Mouse (Mus musculus) CH12F3 (cell line): ENCODE measurements around the gene Pvalb.

Experiments
- in situ Hi-C: fragments of 300-500 bp; cut with MboI; formaldehyde crosslinking; loops from 2 replicates; pipeline ENCODE4 v1.14.3; 2020; ENCODE audit warnings: low sequenced_read_pairs

Pvalb gene

DNA sequence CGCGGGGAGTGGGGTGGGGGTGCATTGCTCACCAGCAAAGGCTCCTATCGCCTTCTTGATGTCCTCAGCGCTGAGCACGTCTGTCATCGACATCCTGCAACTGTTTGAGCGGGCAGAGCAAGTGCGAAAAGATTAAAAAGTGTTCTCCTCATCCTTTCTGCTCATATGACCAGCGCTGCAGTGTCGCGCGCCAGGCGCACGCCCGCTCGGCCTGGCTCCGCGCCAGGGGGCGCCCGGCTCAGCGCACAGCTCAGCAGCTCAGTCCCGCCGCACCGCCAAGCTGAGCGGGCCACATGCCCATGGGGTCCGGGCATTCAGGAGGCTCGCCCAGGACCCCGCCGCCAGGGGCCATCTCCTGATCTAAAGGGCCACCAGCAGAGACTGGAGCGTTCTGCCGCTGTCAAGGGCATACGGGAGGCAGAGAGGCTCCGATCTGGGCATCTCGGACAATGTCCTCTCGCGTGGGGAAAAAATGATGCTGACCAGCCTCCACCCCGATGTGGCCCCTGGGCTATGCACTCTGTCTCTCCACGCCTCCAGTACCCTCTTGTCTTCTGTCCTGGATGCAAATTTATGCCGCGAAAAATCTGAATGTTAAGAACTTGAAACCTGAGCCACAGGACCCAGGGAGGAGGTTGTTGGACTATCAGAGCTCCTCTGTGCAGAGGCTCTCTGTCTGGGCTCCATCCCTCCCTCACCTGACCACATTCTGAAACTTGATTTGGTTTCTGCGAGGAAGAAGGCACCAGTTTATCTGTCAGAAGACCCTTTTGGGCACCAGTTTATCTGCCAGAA lies 1.9 kb downstream of the Pvalb start:
- in situ Hi-C loops, result no loop called here

DNA sequence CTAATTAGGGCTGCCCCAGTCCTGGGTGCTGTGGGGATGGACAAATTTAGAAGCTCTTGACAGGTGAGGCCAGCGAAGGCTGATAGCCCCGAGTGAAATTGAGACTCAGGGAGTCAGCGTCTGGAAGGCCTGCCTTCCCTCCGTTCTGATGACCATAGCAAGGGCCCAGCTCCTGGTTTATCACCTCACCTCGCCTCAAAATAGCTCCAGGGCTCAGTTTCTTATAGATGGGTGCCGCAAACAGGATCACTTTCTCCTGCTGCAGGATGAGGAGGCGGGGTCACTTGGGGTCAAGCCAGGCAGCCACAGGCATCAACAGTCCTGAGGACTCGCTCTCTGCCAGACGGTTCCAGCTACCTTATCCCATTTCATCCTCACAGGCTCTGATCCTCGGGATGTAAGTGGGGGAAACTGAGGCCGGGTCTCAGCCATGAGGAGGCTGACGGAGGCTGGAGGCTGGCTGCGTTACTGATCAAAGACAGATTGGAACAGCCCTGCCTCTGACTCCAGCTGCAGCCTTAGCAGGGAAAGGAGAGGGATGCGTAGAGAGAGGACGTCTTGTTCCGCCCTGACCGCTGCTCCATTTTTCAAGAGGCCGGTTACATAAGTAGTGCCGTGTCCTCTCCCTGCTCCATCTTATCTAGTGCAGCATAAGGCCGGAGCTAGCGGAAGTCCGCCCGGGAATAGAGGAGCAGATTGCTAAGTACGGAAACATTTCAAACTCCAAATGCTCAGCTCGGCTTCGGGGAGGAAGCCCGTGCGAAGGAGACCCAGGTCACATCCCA lies 10.9 kb downstream of the Pvalb start:
- in situ Hi-C loops, result loop anchor here (25.0 kb wide), 1 partner anchor 342 kb away; the partner anchor contains the start of genes C1qtnf6 and Sstr3

DNA sequence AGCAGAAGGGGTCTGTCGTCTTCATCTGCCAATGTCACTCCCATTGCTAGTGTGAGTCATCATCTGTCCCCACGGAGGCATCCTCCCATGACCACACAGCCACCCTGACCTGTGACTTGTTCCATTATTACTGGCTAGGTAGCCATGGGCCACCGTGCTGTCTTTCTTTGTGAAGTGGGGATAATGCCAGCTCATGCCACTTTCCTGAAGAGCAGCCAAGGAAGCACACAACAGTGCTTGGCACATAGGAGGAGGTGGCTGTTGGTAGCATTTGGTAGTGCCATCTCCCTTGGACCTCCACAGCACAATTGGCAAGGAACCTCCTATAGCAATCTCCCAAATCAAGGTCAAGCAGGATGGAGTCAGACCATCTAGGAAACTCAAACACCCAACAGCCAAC lies 11.9 kb downstream of the Pvalb start:
- in situ Hi-C loops, result loop anchor here (25.0 kb wide), 1 partner anchor 343 kb away; the partner anchor contains the start of genes C1qtnf6 and Sstr3

DNA sequence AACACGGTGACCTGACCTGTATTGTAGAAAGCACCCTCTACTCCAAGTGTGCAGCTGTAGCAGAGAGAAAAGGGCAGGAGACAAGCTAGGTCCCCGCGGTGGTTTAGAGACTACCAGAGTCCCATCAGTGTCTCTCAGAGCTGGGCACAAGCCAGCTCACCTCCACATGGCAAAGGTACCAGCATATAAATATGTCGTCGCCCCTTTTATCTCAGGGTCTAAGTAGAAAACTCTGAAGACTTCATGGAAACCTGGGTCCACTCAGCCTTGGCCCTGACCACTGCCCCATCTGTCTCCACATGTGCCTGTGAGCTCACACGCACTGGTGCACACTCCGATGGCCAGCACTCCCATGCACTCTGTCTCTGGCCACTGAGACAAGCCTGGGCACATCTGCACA lies 16.6 kb downstream of the Pvalb start:
- in situ Hi-C loops, result loop anchor here (10.0 to 25.0 kb wide), 3 partner anchors 145 to 348 kb away; partner anchors contain the start of genes C1qtnf6 and Sstr3

DNA sequence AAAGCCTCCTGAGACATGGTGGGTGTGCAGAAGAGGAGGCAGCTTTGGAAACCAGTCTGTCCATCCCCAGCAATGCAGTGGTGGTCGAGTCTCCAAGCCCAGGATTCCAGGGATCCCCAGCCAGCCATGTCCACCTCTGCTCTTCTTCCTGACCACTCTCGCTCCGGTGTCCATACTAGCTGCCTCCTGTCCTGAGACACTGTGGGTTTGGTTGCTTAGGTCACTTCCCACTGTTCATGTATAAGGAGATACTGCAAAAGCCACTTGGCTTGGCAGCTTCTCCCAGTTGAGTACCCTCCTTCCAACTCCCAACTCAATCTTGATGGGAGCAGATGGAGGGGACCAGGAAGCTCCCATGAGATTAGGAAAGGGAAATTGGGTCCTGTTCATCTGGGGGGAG lies 17.7 kb downstream of the Pvalb start:
- in situ Hi-C loops, result loop anchor here (10.0 to 25.0 kb wide), 3 partner anchors 146 to 349 kb away; partner anchors contain the start of genes C1qtnf6 and Sstr3

DNA sequence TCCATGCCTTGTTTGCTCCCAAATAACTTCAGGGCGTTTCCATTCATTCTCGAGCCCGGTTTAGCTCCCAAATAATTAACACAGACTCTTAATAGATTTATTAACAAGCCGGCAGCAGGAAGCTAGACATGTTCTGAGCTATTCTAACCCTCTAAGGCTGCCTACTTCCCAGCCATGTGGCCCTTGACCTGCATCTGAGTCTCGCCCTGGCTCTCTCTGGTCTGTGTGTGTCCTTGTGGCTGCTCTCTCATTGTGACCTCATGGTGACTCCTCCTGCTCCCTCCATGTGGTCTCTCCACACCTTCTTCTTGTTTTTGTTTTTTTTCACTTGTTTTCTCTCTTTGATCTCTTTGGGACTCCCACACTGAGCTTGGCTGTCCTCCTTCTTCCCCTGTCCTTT lies 19.3 kb downstream of the Pvalb start:
- in situ Hi-C loops, result loop anchor here (10.0 to 25.0 kb wide), 3 partner anchors 148 to 350 kb away; partner anchors contain the start of genes C1qtnf6 and Sstr3

DNA sequence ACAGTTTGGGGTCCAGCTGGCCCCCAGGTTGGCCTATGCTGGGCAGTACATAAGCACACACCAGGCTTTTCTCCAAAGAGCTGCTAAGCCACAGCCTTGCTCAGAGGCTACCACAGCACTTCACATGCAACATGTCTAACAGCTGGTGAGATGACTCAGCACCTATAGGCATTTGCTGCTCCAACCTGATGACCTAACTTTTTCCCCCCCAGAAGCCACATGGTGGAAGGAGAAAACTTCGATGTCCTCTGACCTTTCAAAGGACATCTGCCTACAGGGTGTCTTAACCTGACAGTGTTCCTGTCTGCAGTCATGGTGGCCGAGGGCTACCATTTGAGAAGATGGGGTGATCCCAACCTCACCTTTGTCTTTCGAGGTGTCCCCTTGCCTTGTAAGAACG lies 20.6 kb downstream of the Pvalb start:
- in situ Hi-C loops, result loop anchor here (10.0 to 25.0 kb wide), 3 partner anchors 149 to 352 kb away; partner anchors contain the start of genes C1qtnf6 and Sstr3

DNA sequence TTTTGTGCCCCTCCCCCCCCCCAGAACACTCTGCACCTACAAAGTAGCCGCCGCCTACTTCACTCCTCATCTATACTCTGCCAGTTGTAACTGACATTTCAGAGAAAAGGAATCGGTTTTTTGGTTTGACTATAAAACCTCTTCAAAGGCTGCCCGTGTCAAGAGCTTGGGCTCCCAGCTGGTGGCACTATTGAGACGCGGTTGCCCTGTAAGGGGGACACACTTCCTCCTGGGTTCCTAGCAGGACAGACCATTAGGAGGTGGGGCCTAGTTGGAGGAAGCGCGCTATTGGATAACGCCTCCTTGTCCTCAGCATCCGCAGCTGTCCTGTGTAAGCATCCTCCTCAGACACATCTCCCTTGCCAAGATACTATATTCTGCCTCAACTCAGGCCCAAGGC lies 21.3 kb downstream of the Pvalb start:
- in situ Hi-C loops, result loop anchor here (10.0 to 25.0 kb wide), 3 partner anchors 150 to 352 kb away; partner anchors contain the start of genes C1qtnf6 and Sstr3

DNA sequence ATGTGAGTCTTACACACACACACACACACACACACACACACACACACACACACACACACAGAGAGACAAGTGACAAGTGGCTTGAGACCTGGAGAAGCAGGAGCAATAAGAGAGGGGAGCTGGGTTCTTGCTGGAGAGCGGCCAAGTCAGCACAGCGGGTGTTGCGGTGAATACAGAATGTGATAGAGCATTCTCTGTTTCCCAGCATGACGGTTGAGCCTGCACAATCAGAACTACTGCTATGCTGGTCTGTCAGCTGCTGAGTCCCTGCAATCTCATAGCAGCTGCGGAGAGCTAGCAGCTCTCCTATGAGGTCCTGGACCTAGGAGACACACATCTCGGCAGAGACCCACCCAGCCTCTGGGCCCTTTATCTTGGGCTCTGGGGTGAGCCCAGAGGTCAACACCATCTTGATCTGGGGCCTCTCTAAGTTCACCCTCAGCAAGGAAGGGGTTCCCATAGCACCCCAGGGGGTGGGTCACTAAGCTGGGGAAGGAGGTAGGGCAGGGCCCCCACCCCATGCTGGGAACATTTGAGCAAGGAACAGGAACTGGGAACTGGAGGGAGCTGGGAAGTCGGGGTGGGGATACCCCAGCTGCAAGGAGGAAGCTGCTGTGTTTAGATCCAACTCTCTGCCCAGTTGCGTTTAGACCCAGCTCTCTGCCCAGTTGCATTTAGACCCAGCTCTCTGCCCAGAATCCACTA lies 24.3 kb downstream of the Pvalb start:
- in situ Hi-C loops, result loop anchor here (10.0 to 25.0 kb wide), 3 partner anchors 153 to 355 kb away; partner anchors contain the start of genes C1qtnf6 and Sstr3

DNA sequence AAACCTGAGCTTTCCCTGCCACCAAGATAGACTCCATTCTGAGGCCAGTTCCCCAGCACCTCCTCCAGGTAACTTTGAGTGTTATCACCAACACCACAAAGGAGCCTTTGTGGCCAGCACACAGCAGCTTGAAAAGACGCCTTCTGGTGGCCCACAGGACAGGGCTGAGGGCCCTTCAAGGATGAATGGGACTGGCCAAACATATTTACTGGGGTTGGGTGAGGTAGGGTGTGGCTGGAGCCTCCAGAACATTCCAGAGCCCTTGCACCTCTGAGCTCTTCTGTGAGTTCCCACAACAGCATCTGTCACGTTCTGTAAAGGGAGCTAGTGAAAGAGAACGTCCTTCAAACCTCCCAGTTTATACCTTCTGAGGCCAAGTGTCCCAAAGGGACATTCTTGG lies 26.4 kb downstream of the Pvalb start:
- in situ Hi-C loops, result loop anchor here (10.0 to 25.0 kb wide), 3 partner anchors 155 to 358 kb away; partner anchors contain the start of genes C1qtnf6 and Sstr3

DNA sequence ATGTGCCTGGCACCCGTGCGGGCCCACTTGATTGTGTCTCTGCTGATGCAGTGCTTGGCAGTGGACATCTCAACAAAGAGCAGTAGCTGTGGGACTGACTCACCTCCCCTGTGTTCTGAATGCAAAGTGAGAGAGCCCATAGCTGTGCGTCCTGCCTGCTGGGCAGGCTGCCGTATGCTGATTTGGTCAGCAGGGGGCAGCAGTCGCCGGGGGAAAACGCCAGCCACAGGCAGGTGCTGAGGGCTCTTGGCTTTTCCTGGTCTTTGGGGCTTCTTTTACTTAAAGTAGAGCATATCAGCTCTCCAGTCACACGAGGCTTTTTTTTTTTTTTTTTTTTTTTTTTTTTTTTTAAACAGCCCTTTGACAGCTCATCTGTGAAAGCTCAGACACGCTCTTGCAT lies 27.8 kb downstream of the Pvalb start:
- in situ Hi-C loops, result loop anchor here (25.0 kb wide), 1 partner anchor 359 kb away; the partner anchor contains the start of genes C1qtnf6 and Sstr3

DNA sequence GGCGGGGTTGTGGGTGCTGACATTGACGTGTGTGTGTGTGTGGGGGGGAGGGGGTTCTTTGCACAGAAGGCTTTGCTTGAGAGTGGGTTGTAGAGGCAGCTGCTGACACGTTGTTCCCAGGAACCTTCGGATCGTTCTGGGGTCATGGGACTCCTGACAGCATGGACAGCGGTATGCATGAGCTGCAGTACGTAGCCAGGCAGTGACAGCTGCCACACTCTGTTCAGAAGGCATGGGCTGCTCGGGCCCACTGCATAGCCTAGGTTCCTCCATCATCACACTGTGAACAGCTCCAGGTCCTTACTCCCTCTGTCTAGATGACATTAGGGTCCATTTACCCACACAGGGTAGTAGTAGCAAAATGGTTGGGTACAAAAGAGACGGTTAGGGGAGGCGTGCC lies 28.9 kb downstream of the Pvalb start:
- in situ Hi-C loops, result loop anchor here (25.0 kb wide), 1 partner anchor 360 kb away; the partner anchor contains the start of genes C1qtnf6 and Sstr3

DNA sequence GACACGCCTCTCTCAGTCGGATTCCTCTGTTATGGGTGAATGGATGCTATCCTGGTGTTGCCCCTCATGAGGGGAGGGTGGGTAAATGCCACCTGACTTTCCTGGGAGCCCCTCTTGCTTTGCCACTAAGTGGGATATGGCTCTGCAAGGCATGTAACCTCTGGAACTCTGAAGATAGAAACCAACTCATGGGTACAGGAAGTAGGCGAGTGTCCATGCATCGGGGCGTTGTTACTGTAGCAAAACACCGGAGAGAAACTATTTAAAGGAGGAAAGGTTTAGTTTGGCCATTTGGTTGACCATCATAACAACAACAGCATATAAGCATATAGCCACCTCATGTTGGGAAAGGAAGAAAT lies 31.3 kb downstream of the Pvalb start:
- in situ Hi-C loops, result loop anchor here (25.0 kb wide), 1 partner anchor 362 kb away; the partner anchor contains the start of genes C1qtnf6 and Sstr3

DNA sequence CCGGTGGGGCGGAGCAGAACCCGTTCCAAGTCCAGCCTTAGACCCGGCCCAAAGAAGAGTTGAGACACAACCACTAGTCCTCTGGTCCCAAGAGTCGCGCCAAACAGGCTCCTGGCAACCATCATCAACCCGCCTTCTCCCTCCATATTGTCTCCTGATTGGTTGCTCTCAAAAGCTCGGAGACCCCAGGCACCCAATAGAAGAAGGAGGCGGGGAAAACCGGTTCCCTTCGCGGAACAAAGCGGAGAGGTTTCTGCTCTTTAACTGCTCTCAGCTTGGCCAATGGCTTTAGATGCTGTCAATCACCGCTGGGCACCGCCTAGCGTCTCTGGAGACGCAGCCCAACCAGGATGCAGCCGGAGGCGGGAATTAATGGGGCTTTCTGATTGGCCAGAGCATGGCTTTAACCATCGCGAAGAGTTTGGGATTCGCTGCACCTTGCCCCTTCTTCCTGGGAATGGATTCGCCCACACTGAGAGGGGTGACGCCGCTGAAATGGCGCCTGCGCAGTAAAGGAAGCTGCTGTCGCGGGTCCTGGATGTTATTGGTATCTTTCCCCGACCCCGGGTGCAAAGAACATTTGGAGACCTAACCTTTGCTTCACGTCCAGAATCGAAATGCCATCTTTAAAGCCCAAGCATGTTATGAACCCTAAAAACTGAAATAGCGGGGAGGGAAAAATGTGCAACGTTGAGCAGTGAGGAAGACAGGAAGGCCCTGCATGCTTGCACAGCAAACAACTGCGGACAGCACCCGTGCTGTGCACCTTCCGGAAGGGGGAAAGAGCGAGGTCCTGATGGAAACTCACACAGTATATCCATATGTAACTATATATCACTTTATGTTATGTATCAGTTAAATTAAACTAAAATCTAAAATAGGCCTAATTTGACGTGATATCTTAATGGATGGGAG lies 32.0 kb downstream of the Pvalb start, which contains the start of gene Ift27:
Gene Ift27, minus strand, starts transcription at position 136 of the 915 bp plus-strand sequence.
- in situ Hi-C loops, result no loop called here

DNA sequence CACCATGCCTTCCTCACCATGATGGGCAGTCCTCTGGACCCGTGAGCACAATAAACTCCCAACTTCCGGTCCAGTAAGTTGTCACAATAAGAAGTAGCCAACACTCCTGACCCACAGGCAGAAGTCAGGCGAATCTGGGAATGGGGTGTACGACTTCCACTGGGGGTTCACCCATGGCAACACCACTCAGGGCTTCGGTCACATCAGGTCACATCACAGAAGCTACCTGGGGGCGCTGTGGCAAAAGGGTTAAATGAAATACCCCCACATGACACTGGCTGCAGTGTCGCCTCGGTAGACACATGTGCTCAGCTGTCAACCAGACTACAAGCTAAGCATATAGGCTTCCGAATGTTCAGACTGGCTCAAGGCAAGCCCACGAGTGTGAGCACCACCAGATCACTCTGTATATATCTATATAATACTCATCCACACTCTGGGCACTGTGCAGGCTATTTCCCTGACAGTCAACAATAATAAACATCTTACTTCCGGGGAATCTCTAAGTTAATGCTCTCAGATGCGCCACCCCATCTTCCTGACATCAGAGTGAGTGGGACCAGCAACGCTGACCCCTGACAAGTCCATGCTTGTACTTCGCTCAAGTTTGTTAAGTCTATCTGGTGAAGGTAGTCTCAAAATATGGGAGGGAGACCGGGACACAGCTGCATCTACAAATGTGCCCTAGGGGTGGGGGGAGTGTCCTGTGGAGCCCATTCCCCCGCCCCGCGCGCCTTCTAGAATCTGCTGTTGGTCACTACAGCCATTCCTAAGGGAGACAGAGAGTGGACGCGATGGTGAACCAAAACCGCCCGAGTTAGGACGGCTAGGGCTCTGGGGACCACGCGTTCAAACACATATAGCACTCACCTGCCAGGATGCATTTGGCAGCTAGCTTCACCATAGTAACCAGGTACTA lies 33.0 kb downstream of the Pvalb start:
- in situ Hi-C loops, result no loop called here

DNA sequence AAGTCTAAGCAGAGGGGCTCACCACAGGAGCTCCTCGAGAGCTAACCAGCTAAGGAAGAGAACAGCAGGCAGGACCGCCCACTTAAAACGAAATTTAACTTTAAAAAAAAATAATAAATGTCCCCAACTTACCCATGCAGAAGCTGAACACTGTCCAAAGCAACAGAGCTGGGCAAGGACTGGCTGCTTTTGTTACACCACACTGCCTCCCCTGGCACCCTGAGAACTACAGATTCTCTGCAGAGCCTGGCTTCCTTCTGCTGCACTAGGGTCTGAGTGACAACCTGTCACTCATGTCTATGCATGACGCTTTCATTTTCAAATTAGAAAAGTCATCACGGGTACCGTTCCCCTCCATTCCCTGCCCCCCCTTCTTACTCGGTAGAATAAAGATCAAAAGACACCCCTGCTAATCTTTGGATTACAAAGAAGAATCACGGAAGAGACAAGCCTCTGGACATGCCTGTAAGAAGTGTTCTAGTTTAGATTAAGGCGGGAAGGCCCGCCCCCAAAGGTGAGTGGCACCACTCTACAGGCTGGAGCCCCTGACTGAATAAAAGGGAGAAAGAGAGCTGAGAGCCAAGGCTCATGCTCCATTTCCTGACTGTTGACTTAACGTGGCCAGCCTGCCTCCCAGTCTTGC lies 33.8 kb downstream of the Pvalb start:
- in situ Hi-C loops, result no loop called here

DNA sequence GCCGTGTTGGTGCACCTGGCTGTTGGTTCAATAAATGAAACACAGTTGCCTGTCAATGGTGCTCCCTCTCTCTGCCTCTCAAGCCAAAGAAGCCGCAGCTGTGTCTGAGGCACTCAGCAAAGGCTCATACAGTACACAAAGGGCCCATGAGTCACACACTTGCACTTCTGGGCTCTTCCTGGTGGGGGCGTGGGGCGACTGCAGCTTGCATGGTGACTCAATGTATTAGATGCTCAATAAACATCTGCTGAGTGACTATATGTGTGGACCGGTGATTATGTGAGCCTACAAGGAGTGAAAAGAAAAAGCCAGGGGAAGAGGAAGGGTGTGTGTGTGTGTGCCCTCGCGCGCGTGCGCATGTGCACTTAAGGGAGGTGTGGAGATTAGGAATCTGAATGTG lies 34.5 kb downstream of the Pvalb start:
- in situ Hi-C loops, result no loop called here

DNA sequence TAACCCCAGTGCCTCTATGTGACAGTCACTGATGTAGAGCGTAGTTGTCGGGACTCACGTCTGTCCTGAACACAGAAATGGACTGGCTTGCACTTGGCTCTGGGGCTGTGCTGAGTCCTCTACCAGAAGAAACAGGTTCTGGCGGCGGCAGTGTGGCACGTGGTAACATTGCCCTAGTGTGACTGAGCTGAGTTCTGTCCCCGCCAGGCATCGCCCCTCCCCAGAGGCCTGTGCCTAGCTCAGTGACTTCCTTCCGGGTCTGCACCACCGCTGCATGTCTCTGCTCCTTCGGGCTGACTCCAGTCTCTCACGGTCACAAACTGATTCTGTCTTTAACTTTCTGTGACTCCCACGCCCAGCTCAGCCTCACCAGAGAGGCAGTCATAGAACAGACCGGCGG lies 35.5 kb downstream of the Pvalb start:
- in situ Hi-C loops, result no loop called here
